Mouse (Mus musculus): ENCODE measurements around the gene Ccdc73.

DNA sequence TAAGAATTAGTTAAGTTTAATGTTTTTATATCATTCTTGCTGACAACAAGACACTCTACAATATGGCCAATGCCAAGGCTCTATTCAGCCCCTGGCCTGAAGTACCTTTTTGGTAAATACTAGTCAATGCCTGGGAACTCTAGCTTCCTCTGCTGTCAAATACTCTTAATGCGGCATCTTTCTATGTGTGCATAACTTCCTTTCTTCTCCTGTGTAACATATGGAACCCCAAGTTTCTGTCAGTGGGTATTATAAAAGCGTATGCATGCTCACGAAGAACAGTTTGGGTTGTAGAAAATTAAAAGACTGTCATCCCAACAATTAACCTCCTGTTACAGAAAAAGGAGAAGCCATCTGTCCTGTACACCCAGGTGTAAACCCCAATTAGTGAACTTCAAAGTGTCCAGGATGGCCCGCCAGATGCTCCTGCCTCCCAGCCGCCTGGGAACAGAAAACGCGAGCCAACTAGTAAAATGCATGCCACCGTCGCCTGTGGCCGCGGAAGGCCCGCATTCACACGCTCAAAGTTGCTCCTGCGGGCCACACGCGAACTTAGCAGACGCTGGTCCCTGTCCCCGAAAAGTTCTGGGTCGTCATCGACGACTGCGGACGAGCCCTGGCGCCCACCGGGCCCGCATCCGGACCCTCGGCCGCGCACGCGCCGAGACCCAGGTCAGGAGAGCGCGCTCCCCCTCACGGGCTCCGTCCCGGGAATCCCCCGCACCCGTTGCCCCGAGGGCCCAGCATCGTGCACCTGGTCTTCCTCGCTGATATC lies 148.8 kb downstream of the Ccdc73 start:
- no peak for TF ChIP-seq POLR2A (IDR thresholded peaks at IDR 0.05; ENCODE audit: borderline replicate concordance, extremely low read depth, low read depth, low read length)
- TF ChIP-seq CTCF (IDR thresholded peaks at IDR 0.05; ENCODE audit: insufficient read depth, low read length) = no peak
